Mouse (Mus musculus) forebrain, embryonic 15.5 days (tissue): Measurements from ENCODE around the gene Espnl. TPM values are rescaled to one million over a fixed set of nuclear protein-coding genes. Genes with fewer than 3 reads are reported as not detected.

Experiments used
- ATAC-seq: fragments of 200-750 bp; cut with Nextera tagmentation; replicated peaks from 2 replicates; pipeline ENCODE4 v1.8.0; 2017; ENCODE audit warnings: mild to moderate bottlenecking, moderate TSS enrichment, moderate library complexity
- H3K27ac ChIP-seq: fragments of 300-500 bp; sonication (generic); replicated peaks from 2 replicates; pipeline ENCODE4 v1.5.1; 2015; ENCODE audit warnings: mild to moderate bottlenecking, inconsistent platforms
- H3K27me3 ChIP-seq: fragments of 300-500 bp; sonication (generic); 2 replicates; pipeline ENCODE4 v1.6.1; 2015; ENCODE audit warnings: inconsistent platforms
- H3K36me3 ChIP-seq: fragments of 300-500 bp; sonication (generic); 2 replicates; pipeline ENCODE4 v1.6.1; 2015; ENCODE audit warnings: mild to moderate bottlenecking, inconsistent platforms
- H3K4me1 ChIP-seq: fragments of 300-500 bp; sonication (generic); 2 replicates; pipeline ENCODE4 v1.6.1; 2015; ENCODE audit warnings: inconsistent platforms
- H3K4me2 ChIP-seq: fragments of 300-500 bp; sonication (generic); replicated peaks from 2 replicates; pipeline ENCODE4 v1.6.1; 2015; ENCODE audit warnings: mild to moderate bottlenecking, inconsistent platforms
- H3K4me3 ChIP-seq: fragments of 300-500 bp; sonication (generic); 2 replicates; pipeline ENCODE4 v1.5.1; 2015; ENCODE audit warnings: mild to moderate bottlenecking, inconsistent platforms
- H3K9ac ChIP-seq: fragments of 300-500 bp; sonication (generic); replicated peaks from 2 replicates; pipeline ENCODE4 v1.6.1; 2015; ENCODE audit warnings: mild to moderate bottlenecking, inconsistent platforms
- H3K9me3 ChIP-seq: fragments of 300-500 bp; sonication (generic); 2 replicates; pipeline ENCODE4 v1.6.1; 2016; ENCODE audit warnings: inconsistent platforms
- WGBS: fragments of 180-500 bp; shearing (Covaris S2); methylation state at CpG from one replicate; pipeline ENCODE4 v1.1.7; 2015; ENCODE audit warnings: mixed read lengths; 5-methylcytosine and 5-hydroxymethylcytosine counted together
- polyA plus RNA-seq: library from polyadenylated mRNA; unstranded; fragments of >200 nt; fragmentation: Nextera tagmentation; extraction: Ambion mirVana; gene quantifications from 2 replicates; pipeline ENCODE4 v1.2.1, GENCODE M21; 2015

Gene Espnl
- polyA plus RNA-seq, 1 experiment from 2014 or later, result 0.10 TPM

- Histone ChIP-seq H3K9ac (no peak overlapping the region), H3K27ac (no peak overlapping the region)
- 52% methylated on average over 4 of the region's 4 CpGs for WGBS
Observed at GRCm38 (mm10) chr1:91332102-91332501, 10.2 kb downstream of the Espnl start.

GRCm38 (mm10) chr1:91333582-91333981 is 11.7 kb downstream of the Espnl start:
- Histone ChIP-seq H3K9me3 (no peaks in the 10 kb centered on the region), H3K4me2 (no peak overlapping the region), H3K4me3 (no peak overlapping the region), H3K9ac (no peak overlapping the region), H3K36me3 (no peaks in the 10 kb centered on the region), H3K27ac (no peak overlapping the region), H3K27me3 (no peaks in the 10 kb centered on the region), H3K4me1 (no peaks in the 10 kb centered on the region)
- ATAC-seq, result no peak

More at GRCm38 (mm10) chr1:91332102-91332501, 10.2 kb downstream of the Espnl start:
- Histone ChIP-seq H3K4me2 (no peak overlapping the region), H3K9me3 (no peaks in the 10 kb centered on the region), H3K36me3 (no peaks in the 10 kb centered on the region), H3K4me1 (no peaks in the 10 kb centered on the region), H3K27me3 (no peaks in the 10 kb centered on the region), H3K4me3 (no peak overlapping the region)
- no peak for ATAC-seq

DNA sequence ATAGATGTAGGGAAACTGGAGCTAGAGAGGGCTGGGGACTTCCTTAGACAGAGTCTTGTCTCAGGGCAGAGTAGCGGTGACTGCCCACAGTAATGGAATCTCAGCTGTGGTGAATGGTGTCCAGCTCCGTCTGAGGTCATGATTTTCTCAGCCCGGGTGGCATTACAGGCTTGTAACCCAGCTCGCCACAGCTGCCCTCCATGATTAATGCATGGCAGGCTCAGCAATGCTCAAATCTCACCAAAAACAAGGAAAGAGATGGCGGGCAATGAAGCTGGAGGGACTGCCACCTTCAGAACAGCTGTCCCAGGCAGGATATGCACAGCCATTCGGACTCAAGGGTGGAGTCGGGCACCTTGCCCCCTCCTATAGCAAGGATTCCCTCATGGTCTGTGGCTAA is 15.5 kb downstream of the Espnl start:
- 89% methylated on average over 7 of the region's 7 CpGs for whole genome bisulfite sequencing
- Histone ChIP-seq H3K4me1 (no peaks in the 10 kb centered on the region), H3K4me3 (no peak overlapping the region), H3K4me2 (no peak overlapping the region), H3K9me3 (no peaks in the 10 kb centered on the region), H3K27me3 (no peaks in the 10 kb centered on the region), H3K27ac (no peak overlapping the region), H3K36me3 (no peaks in the 10 kb centered on the region), H3K9ac (no peak overlapping the region)
- no peak for ATAC-seq

DNA sequence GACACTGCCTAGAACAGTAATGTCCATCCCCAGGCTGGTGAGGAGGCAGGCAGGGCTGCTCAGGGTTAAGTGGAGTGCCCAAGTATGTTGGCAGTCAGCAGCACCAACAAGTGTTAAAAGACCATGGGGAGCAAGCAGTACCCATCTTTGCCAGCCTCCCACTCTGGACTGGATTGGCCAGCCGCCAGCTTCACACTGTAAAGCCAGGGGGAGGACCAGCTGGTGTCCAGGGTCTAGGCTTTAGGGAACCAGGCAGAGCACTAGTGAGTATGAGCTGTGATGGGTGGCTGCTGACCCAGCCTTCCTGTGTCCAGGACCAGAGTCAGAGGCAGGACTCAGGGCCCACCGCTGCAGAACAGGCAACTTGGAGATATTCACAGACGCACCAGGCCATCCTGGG is 22.1 kb downstream of the Espnl start:
- H3K9me3 ChIP-seq, result no peaks in the 10 kb centered on the region
- H3K27ac ChIP-seq, result no peak overlapping the region
- ATAC-seq, result 0 out of 2 replicates have a peak, but pooled peaks have one; percentile 14
- H3K27me3 ChIP-seq, result peaks cover 38% of the 10 kb centered on the region
- no peak overlapping the region for H3K4me2 ChIP-seq
- no peaks in the 10 kb centered on the region for H3K36me3 ChIP-seq
- H3K4me3 ChIP-seq, result no peak overlapping the region
- 75% methylated on average over 3 of the region's 3 CpGs for WGBS
- H3K4me1 ChIP-seq, result peaks cover 11% of the 10 kb centered on the region
- H3K9ac ChIP-seq, result no peak overlapping the region

DNA sequence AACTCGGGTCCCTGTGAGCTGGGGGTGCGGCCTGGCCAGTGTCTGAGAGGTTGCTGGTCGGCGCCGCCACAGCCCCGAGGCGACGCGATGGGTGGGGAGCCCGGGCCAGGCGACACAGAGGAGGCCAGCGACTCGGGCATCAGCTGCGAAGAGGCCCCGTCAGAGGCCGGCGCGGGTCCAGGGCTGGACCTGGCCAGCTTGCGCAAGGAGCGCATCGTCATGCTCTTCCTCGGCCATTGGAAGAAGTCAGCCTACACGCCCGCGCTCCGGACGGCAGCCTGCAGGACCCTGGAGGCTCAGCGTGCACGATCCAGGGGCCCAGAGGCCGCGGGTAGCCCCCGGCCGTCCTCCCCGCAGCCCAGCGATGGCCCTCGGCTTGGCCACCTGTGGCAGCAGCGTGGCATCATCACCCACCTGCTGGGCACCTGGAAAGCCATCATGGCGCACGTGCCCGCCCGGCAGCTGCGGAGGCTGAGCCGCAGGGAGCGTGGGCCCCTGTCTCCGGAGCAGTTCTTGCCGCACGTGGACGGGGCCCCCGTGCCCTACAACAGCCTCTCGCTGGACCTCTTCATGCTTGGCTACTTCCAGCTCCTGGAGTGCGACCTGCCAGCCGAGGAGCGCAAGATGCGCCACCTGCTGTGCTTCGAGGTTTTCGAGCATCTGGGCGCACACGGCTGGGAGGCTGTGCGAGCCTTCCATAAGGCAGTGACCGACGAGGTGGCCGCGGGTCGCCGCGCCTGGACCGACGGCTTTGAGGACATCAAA is 23.2 kb downstream of the Espnl start:
- H3K9me3 ChIP-seq, result no peaks in the 10 kb centered on the region
- H3K36me3 ChIP-seq, result no peaks in the 10 kb centered on the region
- WGBS, result 2% methylated on average over 68 of the region's 68 CpGs
- peak overlapping the region; percentile 47 for H3K4me2 ChIP-seq
- peaks cover 38% of the 10 kb centered on the region for H3K27me3 ChIP-seq
- no peak overlapping the region for H3K9ac ChIP-seq
- H3K4me1 ChIP-seq, result peaks cover 11% of the 10 kb centered on the region
- H3K4me3 ChIP-seq, result peak overlapping the region; percentile 29
- no peak overlapping the region for H3K27ac ChIP-seq
- ATAC-seq, result no peak

- Histone ChIP-seq H3K4me1 (peaks cover 11% of the 10 kb centered on the region), H3K27ac (no peak overlapping the region), H3K9ac (no peak overlapping the region), H3K36me3 (no peaks in the 10 kb centered on the region), H3K9me3 (no peaks in the 10 kb centered on the region), H3K4me2 (no peak overlapping the region), H3K4me3 (no peak overlapping the region), H3K27me3 (peaks cover 38% of the 10 kb centered on the region)
- ATAC-seq, result peak; percentile 86
- 35% methylated on average over 3 of the region's 3 CpGs for WGBS
Observed at GRCm38 (mm10) chr1:91346892-91347291, 25.0 kb downstream of the Espnl start.

- Histone ChIP-seq H3K9ac (no peak within 1 kb of the TSS), H3K4me3 (no peak within 1 kb of the TSS), H3K36me3 (no peaks in the 10 kb centered on the region), H3K9me3 (no peaks in the 10 kb centered on the region), H3K4me2 (no peak within 1 kb of the TSS), H3K27ac (no peak within 1 kb of the TSS), H3K27me3 (peaks cover 10% of the 10 kb centered on the region), H3K4me1 (no peaks in the 10 kb centered on the region)
- no peak for ATAC-seq
- 56% methylated on average over 4 of the region's 4 CpGs for WGBS
Observed at GRCm38 (mm10) chr1:91350841-91351240, 29.0 kb downstream of the Espnl start, which contains the start of gene Klhl30. Klhl30 (plus strand) TSS chr1:91351016.

DNA sequence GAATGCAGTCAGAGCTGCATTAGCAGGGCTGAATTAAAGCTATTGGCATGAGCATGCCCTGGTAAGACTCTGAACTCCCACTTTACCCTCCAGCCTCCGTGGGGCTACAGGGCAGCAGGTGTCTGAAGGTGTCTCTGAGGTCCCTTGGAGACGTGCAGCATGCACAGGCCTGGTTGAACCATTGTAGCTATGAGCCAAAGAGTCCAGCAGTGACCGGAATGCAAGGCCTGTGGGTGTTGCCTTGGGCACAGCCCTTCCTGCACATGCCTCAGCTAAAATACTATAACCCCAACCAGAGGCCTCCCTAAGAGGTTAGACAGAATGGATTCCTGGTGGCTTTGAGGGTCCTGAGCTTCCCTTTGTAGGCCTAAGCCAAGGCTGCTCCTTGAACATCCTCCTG is 29.4 kb downstream of the Espnl start:
- WGBS, result 78% methylated on average over 3 of the region's 3 CpGs
- H3K27ac ChIP-seq, result no peak overlapping the region
- H3K9ac ChIP-seq, result no peak overlapping the region
- H3K4me1 ChIP-seq, result no peaks in the 10 kb centered on the region
- peaks cover 6% of the 10 kb centered on the region for H3K27me3 ChIP-seq
- H3K9me3 ChIP-seq, result no peaks in the 10 kb centered on the region
- no peak overlapping the region for H3K4me3 ChIP-seq
- no peak overlapping the region for H3K4me2 ChIP-seq
- H3K36me3 ChIP-seq, result no peaks in the 10 kb centered on the region
- ATAC-seq, result no peak

DNA sequence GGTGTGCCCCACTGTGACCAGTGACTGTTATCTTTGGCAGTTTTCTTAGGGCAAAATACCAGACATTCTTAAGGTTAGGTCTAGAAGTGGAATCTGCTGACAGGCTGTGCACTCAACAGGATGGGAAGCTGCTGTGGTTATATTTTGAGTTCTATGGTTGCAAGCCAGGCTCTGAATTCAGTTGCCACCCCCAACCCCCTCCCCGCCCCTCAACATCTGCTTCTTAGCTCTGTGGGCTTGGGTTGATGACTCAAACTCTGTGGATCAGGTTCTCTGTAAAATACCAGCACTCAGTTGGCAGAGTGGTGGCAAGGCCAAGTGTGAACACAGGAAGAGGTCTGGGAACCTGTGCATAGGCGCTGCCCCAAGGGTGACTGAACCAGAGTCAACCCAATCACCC is 30.4 kb downstream of the Espnl start:
- Histone ChIP-seq H3K9ac (no peak overlapping the region), H3K4me3 (no peak overlapping the region), H3K27me3 (no peaks in the 10 kb centered on the region), H3K27ac (no peak overlapping the region), H3K4me1 (no peaks in the 10 kb centered on the region), H3K36me3 (no peaks in the 10 kb centered on the region), H3K9me3 (no peaks in the 10 kb centered on the region), H3K4me2 (no peak overlapping the region)
- 79% methylated on average over 2 of the region's 2 CpGs for WGBS
- ATAC-seq, result no peak

DNA sequence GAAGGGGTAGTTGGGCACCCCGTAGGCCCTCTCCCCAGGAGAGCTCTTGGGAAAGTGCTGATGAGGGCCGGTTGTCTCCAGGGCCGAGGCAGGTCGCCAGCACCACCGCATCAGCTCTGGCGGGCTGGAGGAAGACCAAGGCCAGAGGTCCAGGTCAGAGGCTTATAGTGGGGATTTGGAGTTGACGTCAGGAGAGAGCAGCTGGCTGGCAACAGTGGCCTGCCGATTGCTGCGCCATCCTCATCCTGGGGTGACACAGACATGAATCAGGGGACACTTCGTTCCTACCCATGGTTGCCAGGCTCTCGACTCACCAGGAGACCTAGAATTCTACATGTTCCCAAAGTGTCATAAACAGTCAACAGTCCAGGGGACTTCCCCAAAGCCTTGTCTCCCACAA is 34.2 kb downstream of the Espnl start:
- no peak overlapping the region for H3K27ac ChIP-seq
- H3K4me2 ChIP-seq, result no peak overlapping the region
- no peak overlapping the region for H3K4me3 ChIP-seq
- H3K27me3 ChIP-seq, result no peaks in the 10 kb centered on the region
- no peak for ATAC-seq
- H3K36me3 ChIP-seq, result no peaks in the 10 kb centered on the region
- no peaks in the 10 kb centered on the region for H3K9me3 ChIP-seq
- 89% methylated on average over 11 of the region's 11 CpGs for WGBS
- H3K4me1 ChIP-seq, result no peaks in the 10 kb centered on the region
- no peak overlapping the region for H3K9ac ChIP-seq

DNA sequence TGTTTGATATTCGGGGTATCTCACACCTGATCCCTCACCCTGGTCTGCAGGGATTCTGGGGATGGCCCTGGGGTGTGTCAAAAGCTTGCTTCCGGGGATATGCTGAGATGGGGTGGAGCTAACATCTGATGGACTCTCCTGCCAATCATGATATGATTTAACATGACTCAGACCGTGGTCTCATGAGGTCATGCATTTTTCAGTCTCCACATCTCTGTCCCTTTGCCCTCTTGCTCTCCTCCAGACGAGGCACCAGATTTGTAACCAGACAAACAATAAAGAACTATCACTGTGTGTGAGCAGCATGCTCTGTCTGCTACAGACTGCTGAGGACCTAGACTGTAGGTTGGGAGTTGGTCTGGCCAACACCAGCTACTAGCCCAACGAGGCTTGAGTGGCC is 40.2 kb downstream of the Espnl start:
- Histone ChIP-seq H3K27ac (no peak overlapping the region), H3K27me3 (no peaks in the 10 kb centered on the region; the same call in 1 of the 2 replicates), H3K36me3 (no peaks in the 10 kb centered on the region), H3K4me1 (peaks cover 12% of the 10 kb centered on the region), H3K4me3 (no peak overlapping the region), H3K9me3 (no peaks in the 10 kb centered on the region), H3K4me2 (no peak overlapping the region), H3K9ac (no peak overlapping the region)
- no peak for ATAC-seq
- WGBS, result 81% methylated on average over 5 of the region's 5 CpGs

DNA sequence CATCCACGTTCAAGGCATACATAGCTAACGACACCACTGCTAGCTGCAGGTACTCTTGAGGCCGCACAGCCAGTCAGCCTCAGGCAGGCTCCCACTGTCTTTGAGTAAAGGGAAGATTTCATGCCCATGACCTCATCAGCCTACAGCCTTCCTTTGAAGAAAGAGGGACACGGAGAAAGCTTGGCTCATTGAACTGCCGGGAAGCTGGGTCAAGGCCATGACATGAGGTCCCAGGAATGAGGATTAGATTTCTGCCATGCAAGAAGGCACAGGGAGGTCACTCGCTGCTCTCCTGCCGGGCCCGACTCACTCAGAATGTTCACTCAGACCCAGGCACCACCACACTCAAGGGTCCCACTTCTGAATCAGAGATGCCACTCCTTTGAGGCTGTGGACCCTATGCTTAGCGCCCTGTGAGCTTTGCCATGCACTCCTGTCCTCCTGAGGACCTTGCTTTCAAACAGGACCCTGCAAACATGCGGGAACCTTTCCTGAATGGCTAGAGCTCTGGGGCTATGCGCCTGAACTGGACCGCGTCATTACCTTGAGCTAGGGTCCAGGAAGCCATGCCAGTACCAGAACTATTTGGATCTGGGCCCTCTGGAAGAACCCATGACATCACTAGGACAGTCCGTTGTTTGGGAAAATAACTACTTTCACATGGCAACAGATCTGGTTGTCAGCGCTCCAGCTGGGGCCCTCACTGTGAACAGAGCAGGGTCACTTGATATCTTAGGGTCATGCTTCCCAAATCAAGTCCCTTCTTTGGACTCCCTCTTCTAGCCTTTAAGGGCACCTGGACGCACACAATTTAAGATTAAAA is 43.2 kb downstream of the Espnl start:
- 93% methylated on average over 16 of the region's 16 CpGs for WGBS
- Histone ChIP-seq H3K4me3 (no peak overlapping the region), H3K4me2 (no peak overlapping the region), H3K27me3 (no peaks in the 10 kb centered on the region; the same call in 1 of the 2 replicates), H3K9me3 (no peaks in the 10 kb centered on the region), H3K4me1 (peaks cover 12% of the 10 kb centered on the region), H3K27ac (no peak overlapping the region), H3K9ac (no peak overlapping the region), H3K36me3 (no peaks in the 10 kb centered on the region; the same call in 1 of the 2 replicates)
- ATAC-seq, result no peak
